Mouse (Mus musculus): ENCODE results near the gene Haus8.

DNA sequence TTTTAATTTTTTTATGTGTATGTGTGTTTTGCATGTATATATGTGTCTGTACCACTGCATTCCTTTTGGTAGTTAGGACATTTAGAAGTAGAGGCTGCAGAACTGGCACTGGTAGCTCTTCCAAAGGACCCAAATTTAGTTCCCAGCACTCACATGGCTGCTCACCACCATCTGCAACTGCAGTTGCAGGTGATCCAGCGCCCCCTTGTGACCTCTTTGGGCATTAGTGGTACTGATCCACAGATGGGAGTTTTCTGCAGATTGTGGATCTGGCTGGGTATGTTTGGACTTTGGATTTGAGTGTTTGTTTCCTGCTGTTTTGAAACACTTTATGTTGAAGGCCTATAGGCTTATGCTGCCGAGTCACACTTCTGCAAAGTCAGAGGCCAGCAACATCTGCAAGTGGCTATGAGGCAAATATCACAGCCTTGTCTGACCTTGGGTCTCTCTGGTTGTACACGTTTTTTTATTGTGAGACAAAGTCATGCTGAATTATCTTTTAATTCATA lies 15.8 kb upstream of the Haus8 start:
- TF ChIP-seq POLR2A (IDR thresholded peaks at IDR 0.05; ENCODE audit: low read depth, low read length) (no peak), CTCF (IDR thresholded peaks at IDR 0.05; ENCODE audit: extremely low read depth, insufficient read length, insufficient replicate concordance, low read depth, low read length) (no peak)
